Mouse (Mus musculus) kidney, adult 2 months (tissue): ENCODE measurements at regions not wholly inside any gene's neighbourhood (a gene's known extent, or its start where the extent isn't known, plus 50 kb on each side); places are given as distances from the start of the nearest gene placed in this dataset.

Source experiments
- CTCF ChIP-seq: fragments of 200-500 bp; conservative IDR thresholded peaks from 2 replicates; pipeline ENCODE4 v1.5.1; 2011; ENCODE audit warnings: low read depth, mild to moderate bottlenecking, control low read depth, low read length, moderate library complexity, mixed read lengths; ENCODE audit not compliant: insufficient read depth, insufficient read length
- POLR2A ChIP-seq: fragments of 200-500 bp; IDR thresholded peaks from one replicate; pipeline ENCODE4 v1.6.1; 2011; ENCODE audit warnings: low read depth, low read length, control low read depth

DNA sequence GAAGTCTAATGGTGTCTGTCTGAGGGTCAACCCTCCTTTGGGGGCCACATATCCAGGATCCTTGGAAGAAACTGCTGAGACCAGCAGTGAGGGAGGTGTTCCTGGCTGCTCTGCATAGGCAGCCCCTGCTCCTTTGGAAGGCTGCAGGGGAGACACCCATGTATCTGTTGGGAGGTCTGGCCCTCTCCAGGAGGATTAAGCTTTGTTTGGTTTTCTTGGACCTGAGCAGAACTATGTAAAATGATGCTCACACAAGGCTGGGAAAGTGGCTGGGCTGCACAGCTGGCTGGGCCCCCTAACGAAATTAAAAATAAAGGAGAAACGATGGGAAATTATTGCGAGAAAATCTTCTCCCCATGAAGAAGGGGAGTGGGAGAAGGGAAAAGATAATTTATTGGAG lies 104.2 kb downstream of the Edn3 start:
- no peak for TF ChIP-seq CTCF
- TF ChIP-seq POLR2A: no peak
